Mouse (Mus musculus): ENCODE results near the gene Dock8.
A peak's percentile ranks its signal among the peaks of the same experiment; 100 is the strongest.

Gene Dock8

DNA sequence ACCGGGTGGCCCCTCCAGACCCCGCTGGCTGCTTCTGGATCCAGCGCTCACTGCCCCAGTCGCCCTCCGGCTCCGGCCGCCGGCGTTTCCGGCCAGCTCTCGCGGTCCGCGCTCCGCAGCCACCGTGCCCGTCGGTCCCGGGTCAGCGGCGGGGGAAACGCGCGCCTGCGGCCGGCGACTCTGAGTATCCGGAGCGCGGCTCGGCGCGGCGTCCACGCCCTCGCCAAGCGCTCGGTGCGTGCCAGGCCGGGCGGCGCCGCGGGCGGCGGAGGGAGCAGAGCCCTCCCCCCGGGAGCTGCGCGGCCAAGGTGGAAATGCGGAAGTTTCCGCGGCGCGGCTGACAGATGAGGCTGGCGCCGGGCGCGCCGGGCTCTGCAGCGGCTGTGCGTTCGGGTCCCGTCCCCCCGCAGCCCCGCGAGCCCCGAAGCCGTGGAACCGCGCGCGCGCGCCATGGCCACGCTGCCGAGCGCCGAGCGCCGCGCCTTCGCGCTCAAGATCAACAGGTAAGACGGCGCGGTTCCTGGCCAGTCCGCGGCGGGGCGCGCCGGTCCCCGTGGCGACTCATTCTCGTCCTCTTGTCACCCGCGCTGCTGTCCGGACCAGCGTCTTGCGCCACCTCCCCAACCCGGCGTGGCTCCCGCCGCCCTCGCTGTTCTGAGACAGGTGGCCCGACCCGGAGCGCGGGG, at the start of gene Dock8:
Gene Dock8 (plus strand): TSS at position 334 of the 686 bp plus-strand sequence.
- DNase-seq (ENCODE audit: low read depth), result no peak

DNA sequence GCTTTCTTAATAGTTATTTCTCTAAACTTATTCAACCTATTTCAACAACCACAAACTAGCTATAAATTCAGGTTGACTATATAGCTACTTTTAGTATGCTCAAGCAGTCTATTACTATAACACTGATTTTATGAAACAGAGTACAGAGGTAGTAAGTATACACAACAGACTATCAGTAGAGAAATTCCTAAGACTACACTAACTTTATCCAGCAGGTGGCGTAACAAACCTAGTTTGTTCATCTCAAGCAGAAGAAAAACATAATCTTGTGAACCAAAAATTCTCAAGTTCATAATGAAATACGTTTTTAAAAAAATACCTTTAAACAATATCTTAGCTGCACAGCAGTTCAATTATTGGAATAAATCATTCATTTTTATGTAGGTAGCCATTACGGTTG, 40.8 kb upstream of the Dock8 start:
- peak; percentile 59 for DNase-seq (ENCODE audit: low read depth)

DNA sequence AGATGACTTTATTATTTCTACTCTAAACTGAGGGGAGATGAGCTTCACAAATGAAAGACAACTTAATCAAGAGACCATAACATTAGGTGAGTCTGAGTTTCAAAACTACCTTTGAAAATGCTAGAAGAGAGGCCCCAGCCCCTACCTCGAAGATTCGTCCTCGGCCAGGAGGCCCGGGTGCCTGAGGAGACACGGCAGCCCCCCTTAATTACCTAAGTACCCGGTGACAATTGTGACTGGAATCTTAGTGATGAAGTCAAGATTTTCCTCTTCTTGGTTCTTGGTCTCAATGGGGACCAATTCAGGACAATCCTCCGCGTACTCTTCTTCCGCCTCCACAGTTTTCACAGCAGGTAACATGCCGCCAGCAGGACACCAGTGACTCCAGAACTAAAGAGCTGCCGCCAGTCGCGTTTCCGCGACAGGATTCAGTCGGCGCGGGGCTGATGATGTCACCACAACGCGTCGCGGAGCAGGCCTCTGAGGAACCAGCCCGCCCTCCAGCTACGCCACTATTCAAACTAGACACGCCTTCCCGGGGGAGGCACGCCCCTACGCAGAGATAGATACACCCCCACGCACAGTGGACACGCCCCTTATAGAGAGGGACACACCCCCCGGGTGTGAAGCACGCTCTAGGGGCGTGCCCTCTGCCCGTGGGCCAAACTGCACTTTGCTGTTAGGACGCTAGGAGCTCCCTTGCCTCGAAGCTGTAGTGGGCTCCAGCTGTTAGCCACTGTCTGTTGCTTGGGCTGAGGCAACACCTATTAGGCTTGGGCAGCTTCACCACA, 38.0 kb upstream of the Dock8 start, which contains the start of gene Cbwd1:
Gene Cbwd1 (minus strand): TSS at position 439 of the 791 bp plus-strand sequence.
- DNase-seq (ENCODE audit: low read depth), result peak; percentile 97

DNA sequence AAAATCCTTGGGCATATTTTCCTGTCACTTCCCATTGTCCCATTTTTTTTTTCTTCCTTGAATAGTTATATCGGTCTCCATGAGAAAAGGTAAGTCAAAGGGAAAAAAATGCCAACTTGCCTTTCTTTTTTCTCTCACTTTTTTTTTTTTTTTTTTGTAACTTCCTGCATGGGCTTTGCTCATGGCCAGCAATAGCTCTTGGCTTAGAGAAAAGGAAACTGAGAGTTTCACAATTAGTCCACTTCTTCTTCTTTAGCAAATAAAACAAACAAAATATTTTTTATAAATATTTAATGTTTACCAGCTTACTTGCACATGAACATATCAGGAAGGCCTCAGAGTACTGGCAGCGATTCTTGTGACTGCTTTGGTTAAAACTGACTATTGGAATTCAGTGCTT, 33.1 kb upstream of the Dock8 start:
- DNase-seq (ENCODE audit: low read depth), result no peak

DNA sequence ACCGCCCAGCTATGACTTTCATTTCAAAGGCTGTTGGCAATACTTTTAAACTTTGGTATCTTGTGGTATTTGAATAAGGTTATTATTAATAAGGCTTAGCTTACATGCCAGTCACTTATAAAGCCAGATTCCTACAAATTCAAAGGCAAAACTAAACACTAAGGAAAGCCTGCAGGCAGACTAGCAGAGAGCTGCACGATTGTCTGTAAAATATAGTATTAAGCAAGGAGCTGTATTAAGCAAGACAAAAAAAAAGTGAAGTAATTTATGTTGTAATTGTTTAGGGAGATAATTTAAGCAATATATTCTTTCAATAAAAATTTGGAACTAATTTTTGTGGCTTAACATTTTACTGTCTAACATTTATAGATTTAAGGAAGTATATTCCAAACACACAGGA, 32.4 kb upstream of the Dock8 start:
- no peak for DNase-seq (ENCODE audit: low read depth)

DNA sequence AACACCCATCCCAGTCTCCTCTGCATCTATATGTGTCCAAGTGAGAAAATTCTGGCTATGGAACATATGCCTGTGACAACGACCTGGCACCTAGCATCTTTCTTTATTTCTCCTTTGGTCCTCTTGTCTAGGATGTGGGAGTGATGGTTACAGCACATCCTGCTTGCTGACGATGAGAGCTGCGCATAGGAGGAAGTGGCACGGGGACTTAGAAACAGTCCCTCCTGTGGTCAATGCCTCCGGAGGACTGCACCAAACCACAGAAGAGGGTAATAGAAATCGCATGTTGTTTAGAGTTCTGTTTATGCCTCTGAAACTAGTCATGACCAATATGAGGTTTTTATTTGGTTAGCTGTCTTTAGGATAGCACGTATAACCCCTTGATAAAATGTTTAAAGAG, 28.0 kb upstream of the Dock8 start:
- DNase-seq (ENCODE audit: low read depth), result no peak

DNA sequence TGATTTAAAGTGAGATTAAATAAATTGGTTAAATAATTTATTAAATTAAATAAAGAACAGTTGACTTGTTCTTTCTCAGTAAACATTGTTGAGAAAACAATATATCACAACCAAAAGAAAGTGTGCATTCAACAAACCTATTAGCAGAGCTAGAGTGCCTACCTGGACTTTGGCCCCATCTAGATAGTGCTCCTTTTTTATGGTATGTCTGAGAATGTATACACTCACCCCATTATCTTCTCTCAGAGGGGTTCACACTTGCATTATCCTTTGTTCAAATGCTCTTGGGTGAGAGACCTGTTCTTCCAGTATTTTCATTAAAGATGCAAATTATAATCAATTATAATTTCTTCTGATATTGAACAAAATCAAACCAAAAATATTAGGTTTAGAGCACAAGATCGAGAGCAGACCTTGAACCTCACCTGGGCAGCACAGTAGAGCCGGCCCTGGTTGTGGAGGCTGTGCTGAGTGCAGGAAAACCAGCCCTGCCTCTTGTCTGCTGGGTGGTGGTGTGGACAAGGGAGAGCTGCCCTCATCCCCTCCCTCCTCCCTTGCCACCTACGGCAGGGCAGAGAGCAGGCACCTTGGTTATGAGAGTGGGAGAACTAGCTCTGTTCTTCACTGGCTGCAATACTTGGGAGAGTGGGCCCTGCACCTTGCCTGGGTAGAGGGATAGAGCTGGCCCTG, 26.5 kb upstream of the Dock8 start:
- no peak for DNase-seq (ENCODE audit: low read depth)

DNA sequence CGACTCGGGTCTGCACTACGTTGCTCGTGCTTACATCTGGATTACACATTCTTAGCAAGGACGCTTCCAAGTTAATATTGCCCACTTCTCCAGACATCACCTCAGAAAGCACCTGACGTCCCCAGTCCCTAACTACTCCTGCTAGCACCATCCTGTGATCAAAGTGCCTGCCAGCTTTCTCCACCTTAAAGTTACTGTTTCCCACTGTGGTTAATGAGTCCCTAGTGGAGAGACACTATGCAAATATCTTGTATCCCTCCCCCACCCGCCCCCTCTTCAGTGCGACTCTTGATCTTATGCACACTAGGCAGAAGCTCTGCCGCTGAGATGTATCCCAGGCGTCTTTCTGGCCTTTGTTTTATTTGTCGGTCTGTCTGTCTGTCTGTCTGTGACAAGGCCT, 21.3 kb upstream of the Dock8 start:
- no peak for DNase-seq (ENCODE audit: low read depth)

DNA sequence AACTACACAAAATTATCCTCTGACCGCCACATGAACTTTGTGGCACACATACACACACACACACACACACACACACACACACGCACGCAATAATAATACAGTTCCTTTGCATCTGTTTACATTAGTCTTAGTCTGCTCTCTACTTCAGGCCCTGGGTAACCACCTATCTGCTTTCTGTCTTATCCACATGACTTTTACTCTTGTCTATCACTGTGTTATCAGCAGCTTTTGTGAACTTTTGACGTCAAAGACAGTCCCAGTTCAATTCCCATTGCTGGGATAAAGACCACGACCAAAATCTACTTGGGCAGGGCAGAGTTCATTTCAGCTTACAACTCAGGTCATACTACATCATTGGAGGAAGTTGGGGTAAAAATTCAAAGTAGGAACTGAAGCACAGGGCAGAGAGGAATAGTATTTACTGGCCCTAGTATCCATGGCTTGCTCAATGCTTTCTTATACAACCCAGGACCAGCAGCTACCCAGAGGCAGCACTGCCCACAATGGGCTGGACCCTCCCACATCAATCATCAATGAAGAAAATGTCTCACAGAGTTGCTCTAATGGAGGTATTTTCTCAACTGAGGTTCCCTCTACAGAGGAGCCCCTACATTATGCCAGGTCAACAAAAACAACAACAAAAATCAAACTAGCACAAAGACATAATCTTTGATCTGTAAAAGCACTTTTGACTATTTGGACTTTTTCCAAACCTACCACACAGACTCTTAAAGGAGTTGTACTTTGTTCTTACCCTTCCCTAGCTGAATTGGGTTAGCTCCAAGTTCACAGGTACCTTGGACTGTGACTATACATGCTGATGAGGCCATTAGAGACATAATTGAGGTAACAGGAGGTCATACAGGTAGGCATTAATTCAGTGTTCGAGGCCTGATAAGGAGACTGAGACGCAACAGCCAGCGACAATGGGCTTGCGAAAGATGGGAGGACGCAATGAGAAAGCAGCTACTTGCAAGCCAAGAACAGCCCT, 20.2 kb upstream of the Dock8 start:
- DNase-seq (ENCODE audit: low read depth), result no peak

DNA sequence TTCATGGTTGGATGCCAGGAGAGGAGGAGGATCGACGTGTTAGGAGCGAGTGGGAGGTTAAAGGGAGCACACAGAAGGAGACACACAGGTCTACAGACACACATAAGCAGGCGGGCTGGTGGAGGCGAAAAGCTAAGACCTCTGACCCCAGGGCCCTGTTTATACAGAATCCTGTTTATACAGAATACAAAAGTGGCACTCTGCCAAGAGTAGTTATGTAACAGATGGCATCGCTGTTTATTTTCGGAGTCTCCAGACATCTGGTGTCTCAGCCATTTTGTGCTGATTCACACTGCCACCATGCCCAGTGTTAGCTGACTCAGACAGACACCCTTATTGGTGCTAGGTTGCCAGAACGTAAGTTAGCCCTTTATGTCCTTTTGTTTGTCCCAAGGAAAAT, 18.0 kb upstream of the Dock8 start:
- no peak for DNase-seq (ENCODE audit: low read depth)

DNA sequence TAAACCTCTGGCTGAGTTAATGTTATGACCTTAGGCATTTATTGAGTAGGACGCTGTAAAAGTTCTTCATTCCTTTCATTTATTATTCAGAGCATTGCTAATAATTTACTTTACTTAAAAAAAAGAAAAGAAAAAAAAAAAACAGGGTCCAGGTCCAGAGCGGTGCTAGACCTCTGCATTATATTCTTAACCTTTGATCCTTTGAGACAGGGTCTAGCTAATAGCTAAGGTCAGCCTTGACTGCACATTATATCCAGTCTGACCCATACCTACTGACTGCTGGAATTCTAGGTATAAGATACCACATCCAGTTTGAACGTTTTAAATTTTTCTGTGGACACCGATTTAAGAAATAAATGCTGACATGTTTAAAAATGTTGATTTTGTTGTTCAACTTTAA, 16.3 kb upstream of the Dock8 start:
- DNase-seq (ENCODE audit: low read depth), result no peak

DNA sequence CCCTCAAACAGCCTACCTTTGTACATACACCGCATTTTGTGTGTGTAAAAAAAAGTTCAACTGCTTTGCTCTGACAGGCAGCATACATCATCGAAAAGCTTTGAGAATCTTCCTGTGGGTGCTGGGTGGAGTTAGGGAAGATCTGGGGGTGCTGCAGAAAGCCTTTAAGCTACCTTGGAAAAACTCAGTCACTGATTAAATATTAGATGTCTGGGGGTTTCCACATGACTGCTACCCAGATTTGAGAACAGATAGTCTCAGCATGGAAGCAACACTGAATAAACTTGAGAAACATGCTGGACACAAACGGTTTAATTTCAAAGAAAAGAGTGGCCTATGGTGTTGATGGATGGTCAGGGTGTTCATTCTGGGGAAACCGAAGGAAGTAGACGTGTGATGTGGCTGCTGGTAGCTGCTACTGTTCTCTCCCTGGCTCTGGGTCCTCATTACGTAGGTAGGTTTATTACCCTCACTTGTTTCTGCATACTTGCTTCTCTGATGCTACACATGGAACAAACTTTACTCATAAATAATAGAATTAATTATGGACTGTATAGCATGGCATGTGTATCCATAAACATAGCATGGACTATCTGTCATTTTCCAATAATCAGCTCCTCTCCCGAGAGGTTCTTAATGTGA, 15.4 kb upstream of the Dock8 start:
- DNase-seq (ENCODE audit: low read depth), result no peak

DNA sequence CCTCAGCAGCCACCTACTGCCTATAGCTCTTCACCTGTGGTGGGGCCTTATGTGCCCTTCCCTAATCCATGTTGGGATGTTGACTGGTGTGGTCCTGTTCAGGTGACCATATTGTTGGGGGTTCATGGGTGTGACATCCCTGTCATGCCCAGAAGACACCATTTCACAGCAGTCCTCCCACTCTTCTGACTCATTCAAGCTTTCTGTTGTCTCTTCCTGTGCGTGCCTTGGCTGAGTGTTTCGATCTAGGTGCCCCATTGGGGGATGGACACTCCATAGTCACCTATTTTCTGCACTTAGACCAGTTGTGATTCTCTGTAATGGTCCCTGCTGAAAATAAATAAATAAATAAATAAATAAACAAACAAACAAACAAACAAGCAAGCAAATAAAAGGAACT, 14.3 kb upstream of the Dock8 start:
- no peak for DNase-seq (ENCODE audit: low read depth)

DNA sequence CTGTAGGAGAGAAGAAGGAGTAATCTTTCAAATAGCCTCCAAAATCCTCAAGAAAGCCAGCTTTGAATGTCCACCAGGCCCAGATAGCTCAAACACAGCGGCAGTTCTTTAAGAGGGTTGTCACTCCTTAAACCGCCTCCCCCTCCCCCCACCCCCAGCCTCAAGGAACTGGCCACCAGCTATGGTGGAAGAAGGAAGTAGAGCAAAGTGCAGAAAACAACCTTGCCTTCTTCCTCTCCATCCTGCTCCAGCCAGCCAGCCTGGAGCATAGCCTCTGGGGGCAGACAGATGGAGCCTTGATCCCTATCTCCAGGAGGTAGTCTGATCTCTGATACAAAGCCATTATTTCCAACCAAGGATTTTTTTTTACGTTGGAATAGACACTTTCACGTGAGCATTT, 12.0 kb upstream of the Dock8 start:
- DNase-seq (ENCODE audit: low read depth), result no peak

DNA sequence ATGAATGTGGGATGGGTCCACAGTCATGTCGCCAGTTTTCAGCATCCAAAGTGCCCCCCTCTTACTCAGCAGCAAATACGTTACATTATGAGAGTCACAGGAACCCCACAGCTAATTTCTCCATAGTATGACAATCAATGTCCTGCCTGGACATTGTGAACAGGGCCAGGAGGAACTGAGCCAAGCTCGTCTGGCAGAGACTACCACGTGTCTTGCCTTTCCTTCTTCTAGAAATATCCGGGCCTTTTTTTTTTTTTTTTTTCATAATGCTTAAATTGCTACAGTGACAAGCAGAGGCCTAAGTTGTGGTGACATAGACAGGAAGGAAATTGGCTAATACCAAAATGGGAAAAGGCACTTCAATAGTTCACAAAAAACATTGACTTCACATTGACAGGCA, 10.5 kb upstream of the Dock8 start:
- DNase-seq (ENCODE audit: low read depth), result no peak

DNA sequence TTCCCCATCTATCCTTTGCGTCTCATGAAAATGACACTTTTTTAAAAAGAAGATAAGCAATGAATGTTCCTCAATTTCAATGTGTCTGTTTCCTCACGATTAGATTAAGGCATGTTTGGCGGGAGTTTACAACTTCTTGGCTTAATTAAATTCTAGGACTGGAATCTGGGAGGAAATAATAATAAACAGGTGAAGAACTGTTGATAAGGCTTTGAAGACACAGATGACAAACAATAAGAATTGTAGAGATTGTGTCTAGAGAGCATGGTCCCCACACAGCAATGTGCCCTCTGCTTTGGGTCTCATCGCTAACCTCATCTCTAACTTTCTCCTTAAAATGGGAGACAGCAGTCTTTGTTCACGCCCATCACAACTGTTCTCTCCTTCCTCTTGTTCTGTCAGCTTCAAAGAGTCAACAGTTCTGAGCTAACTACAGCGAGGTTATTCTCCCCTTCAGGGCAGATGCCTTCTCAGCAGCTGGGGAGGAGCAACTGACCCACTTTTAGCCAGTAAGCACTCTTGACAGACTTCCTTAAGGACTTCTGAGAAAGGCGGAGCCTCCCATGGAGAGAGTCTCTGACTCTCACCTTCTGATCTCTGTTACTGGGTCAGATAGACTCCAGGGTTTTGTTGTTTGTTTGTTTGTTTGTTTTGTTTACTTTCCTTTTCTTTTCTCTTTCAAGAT, 9.1 kb upstream of the Dock8 start:
- DNase-seq (ENCODE audit: low read depth), result no peak

DNA sequence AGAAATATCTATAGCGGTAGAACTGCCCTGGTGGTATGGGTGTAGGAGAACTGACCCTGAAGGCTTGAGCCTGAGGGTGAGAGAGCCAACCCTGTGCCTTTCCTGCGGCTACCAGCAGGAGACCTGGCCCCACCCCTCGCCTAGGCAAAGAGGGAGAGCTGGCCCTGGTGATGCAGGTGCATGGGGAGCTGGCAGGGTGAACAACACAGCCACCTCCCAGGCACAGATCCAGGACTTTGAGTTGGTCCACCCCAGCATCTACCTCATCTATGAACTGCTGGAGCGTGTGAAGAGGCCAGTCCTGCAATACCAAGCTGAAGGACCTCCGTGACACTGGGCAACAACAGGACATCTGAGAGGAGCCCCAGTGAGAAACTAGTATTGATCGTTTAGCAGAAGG, 5.8 kb upstream of the Dock8 start:
- no peak for DNase-seq (ENCODE audit: low read depth)

DNA sequence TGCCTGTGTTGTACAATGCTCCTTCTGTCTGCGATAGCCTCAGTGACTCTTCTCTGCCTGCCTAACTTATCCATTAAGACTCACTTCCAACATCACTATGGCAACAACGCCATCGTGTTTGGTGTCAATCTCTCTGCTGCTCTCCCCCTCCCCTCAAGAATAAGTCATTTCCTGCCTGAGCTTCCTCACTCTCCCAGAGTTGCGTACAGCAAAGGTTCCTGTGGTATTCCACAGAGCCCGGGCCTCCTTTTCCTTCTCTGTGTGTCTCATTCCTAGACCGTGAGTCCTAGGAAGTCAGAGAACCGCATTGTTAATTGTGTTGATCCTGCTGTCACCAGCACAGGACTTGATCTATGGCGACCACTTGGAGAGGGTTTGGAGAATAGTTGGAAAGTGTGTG, 4.4 kb upstream of the Dock8 start:
- DNase-seq (ENCODE audit: low read depth), result no peak

DNA sequence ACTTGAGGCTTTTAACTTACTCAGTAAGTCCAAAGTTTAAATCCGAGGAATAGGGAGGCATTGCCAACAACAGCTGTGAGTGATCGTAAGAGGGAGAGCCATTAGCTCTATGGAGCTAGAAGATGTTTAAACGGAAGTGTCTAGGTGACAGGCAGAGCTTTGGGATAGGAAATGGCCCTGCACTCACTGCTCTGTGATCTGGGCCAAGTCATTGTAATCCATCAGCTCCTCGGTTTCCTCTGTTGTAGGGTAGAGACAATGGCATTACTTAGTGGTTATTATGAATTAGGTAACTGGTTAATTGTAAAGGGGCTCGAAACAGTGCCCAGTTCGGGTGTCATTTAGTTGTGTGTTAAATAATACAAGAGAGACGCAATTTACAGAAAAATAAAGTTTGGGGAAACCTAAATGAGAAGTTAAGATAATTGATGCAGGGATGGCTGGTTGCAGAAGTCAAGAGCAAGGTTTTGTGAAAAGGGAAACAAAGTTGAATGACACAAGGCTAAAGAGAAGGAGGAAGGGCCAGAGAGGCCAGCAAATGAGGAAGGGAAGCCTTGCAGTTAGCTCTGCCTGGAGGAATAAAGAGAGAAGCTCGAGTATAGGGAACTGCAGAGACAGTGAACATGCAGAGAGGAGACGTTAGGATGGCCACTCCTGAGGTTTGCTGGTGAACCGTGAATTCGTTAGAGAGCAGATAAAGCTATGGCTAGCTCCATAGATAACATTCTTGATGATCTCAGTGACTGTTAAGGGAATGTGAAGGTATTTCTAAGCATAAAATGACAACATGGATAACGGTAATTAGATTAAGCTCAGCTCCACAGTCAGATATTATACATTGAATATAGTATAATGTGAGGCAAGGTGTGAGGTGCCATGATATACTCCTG, 2.3 kb upstream of the Dock8 start:
- DNase-seq (ENCODE audit: low read depth), result no peak

DNA sequence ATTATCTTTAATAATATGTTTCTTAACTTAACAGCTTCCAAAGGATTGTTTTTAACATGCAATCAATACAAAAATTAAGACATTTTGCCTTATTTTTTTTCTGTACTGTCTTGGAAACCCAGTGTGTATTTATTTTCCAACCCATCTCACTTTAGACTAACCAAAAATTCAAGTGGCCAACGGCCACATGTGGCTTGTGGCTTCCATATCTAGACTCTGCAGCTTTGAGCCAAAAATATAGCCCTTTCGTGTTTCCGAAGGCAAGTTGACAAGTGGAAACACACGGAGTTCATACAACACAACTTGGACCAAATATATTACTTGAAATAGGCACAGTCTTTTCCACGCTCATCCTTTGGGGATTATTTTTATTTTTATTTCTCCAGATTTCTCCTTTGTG, 773 bp upstream of the Dock8 start:
- DNase-seq (ENCODE audit: low read depth), result no peak

All from c-Kit-positive CD71-positive TER-119-negative erythroid progenitor cells, embryonic 14.5 days (primary cell).